Mouse (Mus musculus): Measurements from ENCODE around the gene Liph. TPM values are rescaled to one million over a fixed set of nuclear protein-coding genes. Genes with fewer than 3 reads are reported as not detected.
A peak's percentile ranks its signal among the peaks of the same experiment; 100 is the strongest.
"Not testable (repeated sequence)": the region's sequence is repeated elsewhere in the genome, so short reads cannot be mapped to it uniquely, and the experiment has no call there.

The Liph gene
- total and polyA plus RNA-seq, 2 experiments from 2014 or later, result 0.12 to 2.8 TPM

GRCm38 (mm10) chr16:21946761-21947715, 48.4 kb downstream of the Liph start, which contains the start of gene Tmem41a:
TSS of gene Tmem41a (minus strand) at chr16:21947552.
- WGBS, result under 1% methylated on average over 63 of the region's 63 CpGs
- peak; percentile 78 for DNase-seq (ENCODE audit: low spot score)
- H3K9me3 ChIP-seq (replicated peaks; ENCODE audit: control insufficient read depth, low read length), result no peaks in the 10 kb centered on the region

GRCm38 (mm10) chr16:21928471-21928870, 67.0 kb downstream of the Liph start:
- Histone ChIP-seq H3K36me3 (replicated peaks; ENCODE audit: control insufficient read depth, insufficient read depth, low read length) (peaks cover 27% of the 10 kb centered on the region), H3K27me3 (ENCODE audit: control insufficient read depth, insufficient read depth, low read length) (no peaks in the 10 kb centered on the region), H3K4me2 (ENCODE audit: low read depth, low read length) (no peak overlapping the region), H3K4me1 (ENCODE audit: control insufficient read depth, insufficient read depth) (no peaks in the 10 kb centered on the region), H3K9me3 (replicated peaks; ENCODE audit: control insufficient read depth, low read length) (no peaks in the 10 kb centered on the region), H3K4me3 (ENCODE audit: low read depth, low read length) (no peak overlapping the region), H3K27ac (ENCODE audit: low read depth) (no peak overlapping the region), H3K9ac (replicated peaks; ENCODE audit: low read depth, low read length) (no peak overlapping the region)
- DNase-seq (ENCODE audit: low spot score), result no peak
- 72% methylated on average over 13 of the region's 13 CpGs for WGBS
- ATAC-seq (ENCODE audit: insufficient read depth, low read depth), result no peak
- TF ChIP-seq EP300 (IDR thresholded peaks at IDR 0.05; ENCODE audit: low read depth), result no peak
- no peak for TF ChIP-seq CTCF (IDR thresholded peaks at IDR 0.05; ENCODE audit: low read depth)

More at GRCm38 (mm10) chr16:21946761-21947715, 48.4 kb downstream of the Liph start, which contains the start of gene Tmem41a:
- Histone ChIP-seq H3K36me3 (replicated peaks; ENCODE audit: control insufficient read depth, insufficient read depth, low read length) (no peaks in the 10 kb centered on the region), H3K9ac (replicated peaks; ENCODE audit: low read depth, low read length) (peak within 1 kb of the TSS; percentile 60), H3K27me3 (ENCODE audit: control insufficient read depth, insufficient read depth, low read length) (no peaks in the 10 kb centered on the region), H3K4me1 (ENCODE audit: control insufficient read depth, insufficient read depth) (0 out of 2 replicates have a peak, but pooled peaks cover 5% of the 10 kb centered on the region), H3K4me3 (ENCODE audit: low read depth, low read length) (peak within 1 kb of the TSS; percentile 60), H3K4me2 (ENCODE audit: low read depth, low read length) (peak within 1 kb of the TSS; percentile 75), H3K27ac (ENCODE audit: low read depth) (peak within 1 kb of the TSS; percentile 84)
- no peak for TF ChIP-seq EP300 (IDR thresholded peaks at IDR 0.05; ENCODE audit: low read depth)
- no peak for TF ChIP-seq CTCF (IDR thresholded peaks at IDR 0.05; ENCODE audit: low read depth)
- ATAC-seq (ENCODE audit: insufficient read depth, low read depth), result peak; percentile 90

GRCm38 (mm10) chr16:21916681-21917080, 78.8 kb downstream of the Liph start:
- DNase-seq (ENCODE audit: low spot score), result no peak
- H3K4me3 ChIP-seq (ENCODE audit: low read depth, low read length), result no peak overlapping the region
- no peaks in the 10 kb centered on the region for H3K4me1 ChIP-seq (ENCODE audit: control insufficient read depth, insufficient read depth)
- TF ChIP-seq CTCF (IDR thresholded peaks at IDR 0.05; ENCODE audit: low read depth), result no peak
- TF ChIP-seq EP300 (IDR thresholded peaks at IDR 0.05; ENCODE audit: low read depth), result no peak
- no peak overlapping the region for H3K4me2 ChIP-seq (ENCODE audit: low read depth, low read length)
- WGBS, result 63% methylated on average over 7 of the region's 7 CpGs
- no peaks in the 10 kb centered on the region for H3K27me3 ChIP-seq (ENCODE audit: control insufficient read depth, insufficient read depth, low read length)
- H3K36me3 ChIP-seq (replicated peaks; ENCODE audit: control insufficient read depth, insufficient read depth, low read length), result peaks cover 6% of the 10 kb centered on the region; the same call in 1 of the 2 replicates
- H3K27ac ChIP-seq (ENCODE audit: low read depth), result no peak overlapping the region
- no peaks in the 10 kb centered on the region for H3K9me3 ChIP-seq (replicated peaks; ENCODE audit: control insufficient read depth, low read length)
- H3K9ac ChIP-seq (replicated peaks; ENCODE audit: low read depth, low read length), result no peak overlapping the region
- ATAC-seq (ENCODE audit: insufficient read depth, low read depth), result no peak

GRCm38 (mm10) chr16:21913347-21913746, 82.1 kb downstream of the Liph start:
- H3K9ac ChIP-seq (replicated peaks; ENCODE audit: low read depth, low read length), result no peak overlapping the region
- DNase-seq (ENCODE audit: low spot score), result no peak
- no peak for TF ChIP-seq EP300 (IDR thresholded peaks at IDR 0.05; ENCODE audit: low read depth)
- TF ChIP-seq CTCF (IDR thresholded peaks at IDR 0.05; ENCODE audit: low read depth), result no peak
- H3K27me3 ChIP-seq (ENCODE audit: control insufficient read depth, insufficient read depth, low read length), result no peaks in the 10 kb centered on the region
- H3K27ac ChIP-seq (ENCODE audit: low read depth), result no peak overlapping the region
- WGBS, result 88% methylated on average over 6 of the region's 6 CpGs
- H3K36me3 ChIP-seq (replicated peaks; ENCODE audit: control insufficient read depth, insufficient read depth, low read length), result peaks cover 4% of the 10 kb centered on the region; the same call in 1 of the 2 replicates
- H3K9me3 ChIP-seq (replicated peaks; ENCODE audit: control insufficient read depth, low read length), result no peaks in the 10 kb centered on the region
- no peak overlapping the region for H3K4me3 ChIP-seq (ENCODE audit: low read depth, low read length)
- no peaks in the 10 kb centered on the region for H3K4me1 ChIP-seq (ENCODE audit: control insufficient read depth, insufficient read depth)
- H3K4me2 ChIP-seq (ENCODE audit: low read depth, low read length), result no peak overlapping the region
- no peak for ATAC-seq (ENCODE audit: insufficient read depth, low read depth)

GRCm38 (mm10) chr16:21908906-21909305, 86.6 kb downstream of the Liph start:
- H3K9ac ChIP-seq (replicated peaks; ENCODE audit: low read depth, low read length); H3K4me2 ChIP-seq (ENCODE audit: low read depth, low read length); H3K9me3 ChIP-seq (replicated peaks; ENCODE audit: control insufficient read depth, low read length); ATAC-seq (ENCODE audit: insufficient read depth, low read depth); H3K27ac ChIP-seq (ENCODE audit: low read depth); H3K27me3 ChIP-seq (ENCODE audit: control insufficient read depth, insufficient read depth, low read length); H3K36me3 ChIP-seq (replicated peaks; ENCODE audit: control insufficient read depth, insufficient read depth, low read length); H3K4me3 ChIP-seq (ENCODE audit: low read depth, low read length); DNase-seq (ENCODE audit: low spot score); H3K4me1 ChIP-seq (ENCODE audit: control insufficient read depth, insufficient read depth): not testable (repeated sequence)
- WGBS, result 53% methylated on average over 6 of the region's 8 CpGs
